Mouse (Mus musculus): ENCODE data around the gene Enthd1.

GRCm38 (mm10) chr15:80531026-80531425 is 33.9 kb downstream of the Enthd1 start:
- TF ChIP-seq POLR2A (IDR thresholded peaks at IDR 0.05; ENCODE audit: insufficient read depth, low read depth, low read length) (no peak), CTCF (IDR thresholded peaks at IDR 0.05; ENCODE audit: insufficient read depth, low read depth, low read length) (no peak)
